Mouse (Mus musculus) stomach, postnatal 0 days (tissue): ENCODE results near the gene Abca3. TPM values are rescaled to one million over a fixed set of nuclear protein-coding genes. Genes with fewer than 3 reads are reported as not detected.
A peak's percentile ranks its signal among the peaks of the same experiment; 100 is the strongest.

Experiments
- ATAC-seq: fragments of 200-750 bp; cut with Nextera tagmentation; 2 replicates; pipeline ENCODE4 v1.8.0; 2017; ENCODE audit not compliant: low FRiP score, low TSS enrichment
- DNase-seq: peaks from one replicate; pipeline ENCODE4 v3.0.0-alpha.2; 2016; ENCODE audit warnings: low spot score
- H3K27ac ChIP-seq: fragments of 300-500 bp; sonication (generic); replicated peaks from 2 replicates; pipeline ENCODE4 v1.5.1; 2014; ENCODE audit warnings: mild to moderate bottlenecking, control low read depth
- H3K27me3 ChIP-seq: fragments of 300-500 bp; sonication (generic); 2 replicates; pipeline ENCODE4 v1.6.1; 2014; ENCODE audit warnings: low read length; ENCODE audit not compliant: control insufficient read depth, insufficient read depth
- H3K36me3 ChIP-seq: fragments of 300-500 bp; sonication (generic); 2 replicates; pipeline ENCODE4 v1.6.1; 2014; ENCODE audit warnings: low read length, mixed read lengths; ENCODE audit not compliant: control insufficient read depth, insufficient read depth
- H3K4me1 ChIP-seq: fragments of 300-500 bp; sonication (generic); replicated peaks from 2 replicates; pipeline ENCODE4 v1.6.1; 2014; ENCODE audit warnings: antibody characterized with exemption; ENCODE audit not compliant: control insufficient read depth, insufficient read depth
- H3K4me2 ChIP-seq: fragments of 300-500 bp; sonication (generic); replicated peaks from 2 replicates; pipeline ENCODE4 v1.6.1; 2014; ENCODE audit warnings: low read depth, mild to moderate bottlenecking, control low read depth, moderate library complexity
- H3K4me3 ChIP-seq: fragments of 300-500 bp; sonication (generic); 2 replicates; pipeline ENCODE4 v1.5.1; 2014; ENCODE audit warnings: low read depth, low read length, control low read depth
- H3K9ac ChIP-seq: fragments of 300-500 bp; sonication (generic); 2 replicates; pipeline ENCODE4 v1.6.1; 2014; ENCODE audit warnings: mild to moderate bottlenecking, low read length, control low read depth, mixed read lengths
- H3K9me3 ChIP-seq: fragments of 300-500 bp; sonication (generic); 2 replicates; pipeline ENCODE4 v1.6.1; 2016; ENCODE audit warnings: low read length; ENCODE audit not compliant: control insufficient read depth
- CTCF ChIP-seq: IDR thresholded peaks from 2 replicates; pipeline ENCODE4 v1.5.1; 2016; ENCODE audit warnings: antibody characterized with exemption, low read depth, mild to moderate bottlenecking, moderate library complexity
- EP300 ChIP-seq: optimal IDR thresholded peaks from 2 replicates; pipeline ENCODE3; 2016; ENCODE audit warnings: antibody characterized with exemption
- whole genome bisulfite sequencing: fragments of 180-500 bp; shearing (Covaris S2); extraction: QIAGEN DNeasy Blood & Tissue Kit; methylation state at CpG from one replicate; pipeline ENCODE4 v1.1.7; 2014; 5-methylcytosine and 5-hydroxymethylcytosine counted together
- polyA plus RNA-seq: library from polyadenylated mRNA; unstranded; fragments of >200 nt; fragmentation: Nextera tagmentation; extraction: Ambion mirVana; gene quantifications from 2 replicates; pipeline ENCODE4 v1.2.1, GENCODE M21; 2015

Gene Abca3
- polyA plus RNA-seq, 1 experiment from 2014 or later, result 9.2 TPM

DNA sequence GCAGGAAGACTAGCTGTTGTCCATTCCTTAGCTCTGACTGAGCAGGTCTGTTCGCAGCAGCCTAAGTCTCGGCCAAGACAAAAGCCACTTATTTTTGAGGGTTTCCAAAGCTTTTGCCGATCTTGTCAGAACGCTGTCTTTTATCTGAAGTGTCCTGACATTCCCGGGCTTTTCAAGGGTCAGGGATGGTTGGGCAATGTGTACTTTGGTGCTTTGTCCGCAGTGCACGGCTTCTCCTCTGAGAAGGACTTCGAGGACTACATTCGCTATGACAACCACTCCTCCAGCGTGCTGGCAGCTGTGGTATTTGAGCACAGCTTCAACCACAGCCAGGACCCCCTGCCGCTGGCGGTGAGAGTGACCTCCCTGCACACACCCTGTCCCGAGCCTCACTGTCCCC, 14.1 kb downstream of the Abca3 start:
- TF ChIP-seq CTCF (no peak), EP300 (no peak)
- no peak for ATAC-seq
- WGBS, result 61% methylated on average over 13 of the region's 13 CpGs
- Histone ChIP-seq H3K36me3 (0 out of 2 replicates have a peak, but pooled peaks cover 2% of the 10 kb centered on the region), H3K4me3 (no peak overlapping the region), H3K9ac (no peak overlapping the region), H3K27ac (no peak overlapping the region), H3K4me2 (no peak overlapping the region), H3K27me3 (no peaks in the 10 kb centered on the region), H3K4me1 (no peaks in the 10 kb centered on the region), H3K9me3 (no peaks in the 10 kb centered on the region)
- DNase-seq, result no peak

DNA sequence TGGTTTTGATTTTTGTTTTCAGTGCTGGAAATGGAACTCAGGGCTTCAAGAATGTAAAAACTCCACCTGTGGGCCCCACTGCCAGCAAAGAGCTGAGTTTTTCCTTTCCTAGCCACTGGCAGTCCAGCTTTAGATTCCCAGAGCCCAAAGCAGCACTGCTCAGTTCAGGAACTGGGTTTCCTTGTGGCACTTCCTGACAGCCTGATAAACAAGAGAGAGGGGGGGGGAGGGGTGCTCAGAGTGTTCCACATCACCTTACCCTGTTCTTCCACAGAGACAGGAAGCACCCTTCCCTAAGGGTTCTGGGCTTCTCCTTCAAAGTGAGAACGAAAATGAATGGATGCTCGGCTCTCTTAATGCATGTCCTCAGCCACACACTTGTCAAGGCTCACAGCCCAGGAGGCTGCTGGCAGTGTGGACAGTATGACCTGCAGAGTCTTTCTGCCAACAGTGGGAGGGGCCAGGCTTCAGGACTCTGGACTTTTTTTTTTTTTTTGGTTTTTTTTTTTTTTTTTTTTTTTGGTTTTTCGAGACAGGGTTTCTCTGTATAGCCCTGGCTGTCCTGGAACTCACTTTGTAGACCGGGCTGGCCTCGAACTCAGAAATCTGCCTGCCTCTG, 23.5 kb downstream of the Abca3 start:
- no peak overlapping the region for H3K9ac ChIP-seq
- H3K4me1 ChIP-seq, result no peaks in the 10 kb centered on the region
- peaks cover 5% of the 10 kb centered on the region for H3K36me3 ChIP-seq
- no peak overlapping the region for H3K27ac ChIP-seq
- ATAC-seq (0 out of 2 replicates have a peak, but pooled peaks have one; percentile 42), DNase-seq (no peak)
- no peak for TF ChIP-seq CTCF
- no peak for TF ChIP-seq EP300
- no peak overlapping the region for H3K4me2 ChIP-seq
- no peak overlapping the region for H3K4me3 ChIP-seq
- WGBS, result 86% methylated on average over 4 of the region's 5 CpGs
- no peaks in the 10 kb centered on the region for H3K9me3 ChIP-seq
- H3K27me3 ChIP-seq, result no peaks in the 10 kb centered on the region

DNA sequence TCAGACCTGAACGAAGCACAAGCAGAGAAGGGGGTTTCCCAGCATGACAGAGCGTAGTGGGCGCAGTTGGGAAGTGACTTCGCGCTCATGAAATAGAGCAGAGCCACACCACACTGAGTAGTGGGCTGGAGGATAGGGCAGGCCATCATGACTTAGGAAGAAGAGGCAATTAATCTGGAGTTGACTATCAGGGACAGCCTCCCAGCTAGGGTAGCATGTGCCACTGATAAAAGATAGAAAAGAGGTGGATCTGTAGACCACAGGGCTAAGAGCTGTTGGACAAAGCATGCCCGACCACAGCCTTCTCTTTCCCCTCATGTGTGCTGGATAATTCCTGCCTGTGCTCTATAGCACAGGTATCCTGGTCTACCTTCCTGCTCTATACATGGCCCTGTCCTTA, 24.1 kb downstream of the Abca3 start:
- H3K4me2 ChIP-seq, result no peak overlapping the region
- ATAC-seq (no peak), DNase-seq (no peak)
- no peaks in the 10 kb centered on the region for H3K4me1 ChIP-seq
- peaks cover 5% of the 10 kb centered on the region for H3K36me3 ChIP-seq
- H3K4me3 ChIP-seq, result no peak overlapping the region
- no peaks in the 10 kb centered on the region for H3K27me3 ChIP-seq
- H3K9me3 ChIP-seq, result no peaks in the 10 kb centered on the region
- TF ChIP-seq EP300, result no peak
- no peak overlapping the region for H3K27ac ChIP-seq
- H3K9ac ChIP-seq, result no peak overlapping the region
- 93% methylated on average over 6 of the region's 6 CpGs for WGBS

- no peak for TF ChIP-seq CTCF
- no peak for TF ChIP-seq EP300
- no peaks in the 10 kb centered on the region for H3K4me1 ChIP-seq
- no peaks in the 10 kb centered on the region for H3K27me3 ChIP-seq
- ATAC-seq (no peak), DNase-seq (no peak)
- WGBS, result 75% methylated on average over 2 of the region's 2 CpGs
- H3K36me3 ChIP-seq, result peaks cover 10% of the 10 kb centered on the region
- H3K27ac ChIP-seq, result no peak overlapping the region
- no peak overlapping the region for H3K9ac ChIP-seq
- H3K4me2 ChIP-seq, result no peak overlapping the region
- H3K4me3 ChIP-seq, result no peak overlapping the region
- no peaks in the 10 kb centered on the region for H3K9me3 ChIP-seq
Observed at GRCm38 (mm10) chr17:24378496-24378895, 26.7 kb downstream of the Abca3 start.

DNA sequence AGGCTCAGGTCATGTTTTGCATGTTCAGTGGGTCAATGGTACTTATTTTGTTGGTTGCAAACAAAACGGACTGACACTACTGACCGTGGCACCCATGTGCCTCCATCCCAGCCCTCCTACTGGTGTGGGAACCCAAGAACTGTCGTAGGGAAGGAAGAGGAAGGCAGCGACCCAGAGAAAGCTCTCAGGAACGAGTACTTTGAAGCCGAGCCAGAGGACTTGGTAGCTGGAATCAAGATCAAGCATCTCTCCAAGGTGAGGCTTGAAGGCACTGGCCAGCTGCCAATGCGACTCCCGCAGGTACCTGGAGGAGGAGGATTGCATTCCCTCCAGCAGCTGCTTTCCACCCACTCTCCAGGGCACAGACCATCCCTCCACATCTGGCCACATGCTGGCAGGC, 32.0 kb downstream of the Abca3 start:
- ATAC-seq (no peak), DNase-seq (no peak)
- Histone ChIP-seq H3K4me1 (no peaks in the 10 kb centered on the region), H3K27me3 (no peaks in the 10 kb centered on the region), H3K9ac (no peak overlapping the region), H3K27ac (no peak overlapping the region), H3K4me3 (no peak overlapping the region), H3K4me2 (no peak overlapping the region), H3K36me3 (peaks cover 13% of the 10 kb centered on the region; the same call in 1 of the 2 replicates), H3K9me3 (no peaks in the 10 kb centered on the region)
- WGBS, result 80% methylated on average over 8 of the region's 8 CpGs
- TF ChIP-seq CTCF, result no peak
- no peak for TF ChIP-seq EP300

- no peak overlapping the region for H3K9ac ChIP-seq
- no peaks in the 10 kb centered on the region for H3K27me3 ChIP-seq
- DNase-seq (no peak), ATAC-seq (no peak)
- H3K4me3 ChIP-seq, result no peak overlapping the region
- H3K9me3 ChIP-seq, result no peaks in the 10 kb centered on the region
- no peak overlapping the region for H3K27ac ChIP-seq
- TF ChIP-seq EP300 (no peak), CTCF (no peak)
- 86% methylated on average over 5 of the region's 5 CpGs for WGBS
- H3K36me3 ChIP-seq, result peaks cover 7% of the 10 kb centered on the region; the same call in 1 of the 2 replicates
- H3K4me1 ChIP-seq, result no peaks in the 10 kb centered on the region
- H3K4me2 ChIP-seq, result no peak overlapping the region
Observed at GRCm38 (mm10) chr17:24388711-24389110, 37.0 kb downstream of the Abca3 start.
